Mouse (Mus musculus) left cerebral cortex, adult 6 months (tissue): ENCODE data around the gene Btg1-ps2. TPM values are rescaled to one million over a fixed set of nuclear protein-coding genes. Genes with fewer than 3 reads are reported as not detected.

Experiments
- long read RNA-seq, 2 experiments: library from polyadenylated mRNA; unstranded; transcript quantifications; one replicate each; pipeline ENCODE4 v2.0.0; 2019 to 2020
- polyA plus RNA-seq: library from polyadenylated mRNA; unstranded; fragments of <200 nt; fragmentation: Nextera tagmentation; gene quantifications from 2 replicates; pipeline ENCODE4 v1.2.3, GENCODE M21; 2021

Btg1-ps2 gene
- not detected in 2 replicates for polyA plus RNA-seq
- long read RNA-seq, experiment 1, result 0 reads
- long read RNA-seq, experiment 2, result 0 reads

DNA sequence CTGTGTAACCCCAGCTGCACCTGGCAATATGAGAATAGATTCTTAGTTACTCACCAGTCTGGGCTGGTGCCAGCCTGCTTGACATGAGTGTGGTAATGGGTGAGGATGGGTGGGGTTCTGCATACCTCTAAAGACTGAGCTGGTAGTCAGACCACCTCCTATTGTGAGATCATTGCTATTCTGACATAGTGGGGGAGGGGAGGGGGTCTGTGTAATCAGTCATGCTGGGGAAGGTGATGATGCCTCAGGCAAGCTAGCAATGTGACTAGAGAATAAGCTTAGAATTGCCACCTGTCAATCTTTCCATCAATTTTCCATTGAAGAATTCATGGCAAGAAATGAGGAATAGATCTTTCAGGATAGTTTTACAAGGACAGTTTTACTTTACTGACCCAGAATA lies at the start of gene Btg1-ps2:
TSS of gene Btg1-ps2 (minus strand) at position 101 of the 400 bp plus-strand sequence.

DNA sequence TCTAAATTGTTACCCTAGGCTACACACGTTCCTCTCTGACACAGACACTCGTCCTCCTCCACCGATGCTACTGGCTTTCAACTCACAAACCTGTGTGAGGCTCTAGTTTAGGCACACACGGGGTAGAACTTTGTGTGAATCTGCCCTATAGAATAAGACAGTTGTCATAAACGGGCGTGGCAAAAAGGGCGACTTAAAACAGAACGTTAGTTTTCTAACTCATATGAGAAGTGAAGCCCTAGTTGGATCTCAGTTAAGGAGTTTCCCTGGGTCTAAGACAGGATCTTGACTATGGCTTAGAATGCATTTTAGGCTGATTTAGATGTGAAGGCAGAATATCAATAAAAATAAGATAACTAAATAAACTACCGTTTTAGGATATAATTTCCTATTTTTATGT lies 42.1 kb upstream of the Btg1-ps2 start, which contains the start of gene Rhox11:
TSS of gene Rhox11 (minus strand) at position 101 of the 400 bp plus-strand sequence.

DNA sequence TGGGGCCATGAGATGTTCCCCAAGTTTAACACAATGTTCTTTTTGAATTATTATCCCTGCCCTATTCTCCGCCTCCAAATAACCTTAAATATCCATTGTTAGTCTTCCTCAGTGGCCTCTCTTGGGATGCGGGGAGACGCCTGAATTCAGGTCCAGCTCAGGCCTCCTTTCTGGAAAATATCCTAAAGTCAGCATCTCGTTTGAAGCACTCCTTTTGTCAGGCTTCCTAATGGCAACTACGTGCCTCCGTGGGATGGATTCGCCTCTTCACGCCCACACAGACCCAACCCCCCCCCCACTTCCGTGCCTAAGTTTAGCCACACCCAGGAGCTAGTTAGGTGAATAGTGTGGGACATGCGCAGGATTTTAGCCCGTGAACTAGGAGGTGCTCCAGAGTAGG lies 23.3 kb upstream of the Btg1-ps2 start, which contains the start of gene Rhox10:
TSS of gene Rhox10 (plus strand) at position 301 of the 400 bp plus-strand sequence.

DNA sequence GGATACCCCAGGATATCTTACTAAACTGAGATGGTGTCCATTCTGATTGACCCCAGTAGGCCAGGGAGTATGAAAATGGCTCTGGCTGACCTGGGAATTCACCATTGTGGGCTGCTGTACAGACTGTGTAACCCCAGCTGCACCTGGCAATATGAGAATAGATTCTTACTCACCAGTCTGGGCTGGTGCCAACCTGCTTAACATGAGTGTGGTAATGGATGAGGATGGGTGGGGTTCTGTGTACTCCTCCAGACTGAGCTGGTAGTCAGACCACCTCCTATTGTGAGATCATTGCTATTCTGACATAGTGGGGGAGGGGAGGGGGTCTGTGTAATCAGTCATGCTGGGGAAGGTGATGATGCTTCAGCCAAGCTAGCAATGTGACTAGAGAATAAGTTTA lies 24.3 kb downstream of the Btg1-ps2 start, which contains the start of gene Btg1-ps1:
TSS of gene Btg1-ps1 (minus strand) at position 219 of the 400 bp plus-strand sequence.

Other genes with a start within 250 kb of the Btg1-ps2 start
- 0.28 TPM in 1 of 2 replicates, not detected in the other for gene Rhox5, start 238.3 kb downstream of the Btg1-ps2 start, polyA plus RNA-seq
- not detected in 2 replicates for gene Rhox6, start 216.2 kb downstream of the Btg1-ps2 start, polyA plus RNA-seq
- not detected in 2 replicates for gene Rhox7a, start 211.4 kb downstream of the Btg1-ps2 start, polyA plus RNA-seq
- not detected in 2 replicates for gene Rhox8, start 164.2 kb downstream of the Btg1-ps2 start, polyA plus RNA-seq
- not detected in 2 replicates for gene Rhox7b, start 145.9 kb downstream of the Btg1-ps2 start, polyA plus RNA-seq
- gene Rhox9, start 141.3 kb downstream of the Btg1-ps2 start, polyA plus RNA-seq, result not detected in 2 replicates
- not detected in 2 replicates for gene Btg1-ps1, start 24.3 kb downstream of the Btg1-ps2 start, polyA plus RNA-seq
- not detected in 2 replicates for gene Rhox10, start 23.4 kb upstream of the Btg1-ps2 start, polyA plus RNA-seq
- not detected in 2 replicates for gene Rhox11, start 42.0 kb upstream of the Btg1-ps2 start, polyA plus RNA-seq
- gene Rhox12, start 67.8 kb upstream of the Btg1-ps2 start, polyA plus RNA-seq, result not detected in 2 replicates
- gene Rhox13, start 78.1 kb upstream of the Btg1-ps2 start, polyA plus RNA-seq, result not detected in 2 replicates
- gene Zbtb33, start 146.7 kb upstream of the Btg1-ps2 start, polyA plus RNA-seq, result 3.4 and 5.8 TPM in 2 replicates
- 8.5 and 14.2 TPM in 2 replicates for gene Tmem255a, start 209.3 kb upstream of the Btg1-ps2 start, polyA plus RNA-seq